Mouse (Mus musculus) ovary, postnatal 36 days (tissue): ENCODE results near the gene Bicdl2.
A peak's percentile ranks its signal among the peaks of the same experiment; 100 is the strongest.

Experiments
- DNase-seq: peaks from one replicate; pipeline ENCODE4 v3.0.0; 2022; ENCODE audit warnings: low spot score, mixed read lengths

Bicdl2 gene

GRCm38 (mm10) chr17:23674271-23674952, 14.1 kb downstream of the Bicdl2 start:
- no peak for DNase-seq

DNA sequence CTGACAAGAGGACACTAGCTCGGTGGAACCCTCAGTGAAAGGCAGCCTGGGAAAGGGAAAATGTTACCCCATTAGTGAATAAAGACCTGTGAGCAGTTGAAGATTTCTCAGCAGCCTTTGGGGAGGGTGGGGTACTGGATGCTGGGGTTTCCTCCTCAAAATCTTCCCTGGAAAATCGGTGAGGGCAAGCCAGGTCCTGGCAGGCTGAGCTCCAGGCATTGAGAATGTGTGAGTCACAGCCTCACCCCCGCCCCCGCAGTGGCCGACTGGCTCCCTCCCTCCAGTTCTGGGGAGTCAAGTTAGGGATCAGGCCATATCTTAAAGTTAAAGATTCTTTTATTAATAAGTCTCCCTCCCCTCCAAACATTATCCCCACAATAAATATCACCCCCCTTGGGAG, 14.8 kb downstream of the Bicdl2 start:
- peak; percentile 57 for DNase-seq

GRCm38 (mm10) chr17:23675564-23676281, 15.4 kb downstream of the Bicdl2 start:
- DNase-seq = peak; percentile 46

- DNase-seq = peak; percentile 40
These were observed 16.2 kb downstream of the Bicdl2 start for GRCm38 (mm10) chr17:23676473-23677031.

- peak; percentile 85 for DNase-seq
These were observed 17.0 kb downstream of the Bicdl2 start, which contains the start of gene Tnfrsf12a for GRCm38 (mm10) chr17:23677236-23677679. Tnfrsf12a (minus strand) TSS chr17:23677468.

DNA sequence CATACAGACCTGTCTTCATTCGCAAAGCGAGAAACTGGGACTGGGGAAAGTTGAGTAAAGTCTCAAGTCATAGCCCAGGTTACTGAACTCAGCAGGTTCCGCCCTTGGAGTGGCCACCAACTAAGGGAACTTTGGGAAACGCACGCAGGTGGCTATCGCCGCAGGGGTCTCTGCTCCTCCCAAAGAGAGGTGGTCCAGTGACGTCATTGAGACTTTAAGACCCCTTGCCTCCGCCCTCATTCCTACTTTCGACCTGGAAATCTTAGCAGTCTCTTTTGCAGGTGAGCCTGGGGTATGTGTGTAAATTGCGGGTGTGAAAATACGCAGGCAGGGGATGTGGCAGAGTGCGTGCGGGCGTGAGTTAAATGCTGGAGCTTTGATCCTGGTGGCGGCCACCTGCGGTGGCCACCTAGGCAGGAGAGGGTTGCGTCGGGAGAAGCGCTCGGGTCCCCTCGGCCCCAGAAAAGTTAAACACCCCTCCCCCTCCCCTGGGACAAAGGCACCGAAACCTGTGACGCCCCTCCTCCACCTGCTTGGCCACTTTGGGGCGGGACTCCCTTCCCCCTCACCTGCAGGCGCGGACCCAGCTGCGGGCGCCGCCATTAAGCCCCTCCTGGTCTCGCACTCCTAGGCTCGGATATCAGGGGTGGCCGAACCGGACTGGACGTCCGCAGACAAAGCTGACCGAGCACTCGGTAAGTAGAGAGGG, 19.0 kb downstream of the Bicdl2 start, which contains the start of gene Cldn6:
Gene Cldn6 (plus strand): TSS at position 123 of the 709 bp plus-strand sequence.
- DNase-seq = no peak

- DNase-seq = no peak
These were observed 20.0 kb downstream of the Bicdl2 start for GRCm38 (mm10) chr17:23680336-23680735.

GRCm38 (mm10) chr17:23681086-23681485, 20.8 kb downstream of the Bicdl2 start:
- no peak for DNase-seq

GRCm38 (mm10) chr17:23682092-23682491, 21.8 kb downstream of the Bicdl2 start:
- DNase-seq = no peak

- DNase-seq = no peak
These were observed 22.2 kb downstream of the Bicdl2 start for GRCm38 (mm10) chr17:23682530-23682929.

DNA sequence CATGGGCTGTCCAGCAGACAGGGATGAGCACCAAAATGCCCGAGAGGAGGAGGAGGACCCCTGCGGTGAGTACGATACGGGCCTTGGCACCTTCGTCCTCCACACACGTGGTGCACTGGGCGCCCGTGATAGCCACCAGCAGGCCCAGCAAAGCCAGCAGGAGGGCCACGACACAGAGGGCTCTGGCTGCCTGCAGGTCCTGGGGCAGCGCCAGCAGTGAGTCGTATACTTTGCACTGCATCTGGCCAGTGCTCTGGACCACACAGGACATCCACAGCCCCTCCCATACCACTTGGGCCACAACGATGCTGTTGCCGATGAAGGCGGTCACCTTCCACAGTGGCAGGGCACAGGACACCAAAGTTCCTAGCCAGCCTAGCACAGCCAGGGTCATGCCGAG, 22.9 kb downstream of the Bicdl2 start:
- no peak for DNase-seq

DNA sequence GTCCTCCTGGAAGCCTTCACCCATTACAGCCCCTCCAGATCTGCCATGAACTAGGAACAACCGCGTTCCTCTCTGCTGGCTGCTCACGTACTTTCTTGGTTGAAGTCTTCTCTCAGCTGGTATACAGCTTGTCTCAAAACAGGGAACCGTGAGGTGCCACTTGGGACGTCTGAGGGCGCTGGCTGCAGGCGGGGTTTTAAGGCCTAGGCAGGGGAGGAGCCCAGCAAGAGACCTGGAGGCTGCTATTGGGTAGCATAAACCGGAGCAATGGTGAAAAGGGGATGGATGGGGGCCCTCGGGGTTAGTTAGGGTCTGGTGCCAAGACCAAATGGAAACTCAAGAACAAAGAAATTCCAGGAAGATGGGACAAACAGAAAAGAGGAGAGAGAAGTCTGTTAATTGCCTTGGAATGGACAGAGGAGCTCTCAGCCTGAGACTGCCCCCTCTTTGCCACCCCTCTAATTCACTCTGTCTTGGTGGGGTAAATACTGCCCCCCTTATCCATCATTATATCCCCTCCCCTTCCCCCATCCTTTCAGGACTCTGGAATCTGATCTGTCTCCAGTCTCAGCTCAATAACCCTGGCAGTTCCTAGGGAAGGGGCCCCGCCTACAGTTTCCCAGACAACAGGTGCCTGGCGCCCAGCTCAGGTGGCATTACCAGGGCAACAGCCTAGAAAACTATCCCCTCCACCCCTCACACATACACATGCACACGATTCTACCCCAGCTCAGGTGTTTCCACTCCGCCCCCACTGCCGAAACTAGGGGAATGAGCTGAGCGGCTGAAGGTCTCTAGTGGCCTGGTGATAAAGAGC, 23.8 kb downstream of the Bicdl2 start, which contains the start of gene Cldn9:
Gene Cldn9 (minus strand): TSS at position 171 of the 817 bp plus-strand sequence.
- DNase-seq = no peak

DNA sequence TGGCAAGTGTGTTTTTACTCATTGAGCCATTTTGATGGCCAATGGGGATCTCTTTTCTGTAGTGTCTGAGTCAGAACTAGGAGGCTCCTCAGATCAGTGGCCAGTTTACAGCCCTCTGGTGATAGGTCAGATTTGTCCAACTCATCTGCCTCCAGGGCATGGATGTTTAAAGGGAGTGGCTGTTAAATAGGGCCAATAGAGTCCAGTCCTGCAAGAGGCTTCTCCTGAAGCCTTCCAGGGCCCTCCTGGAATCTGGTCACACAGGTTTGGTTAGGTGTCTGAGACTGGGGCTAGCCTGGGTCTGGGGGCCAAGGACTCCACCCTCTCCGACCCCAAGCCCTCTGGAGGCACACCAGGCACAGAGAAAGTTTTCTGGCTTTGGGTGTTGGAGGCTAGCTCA, 34.2 kb downstream of the Bicdl2 start:
- no peak for DNase-seq

- DNase-seq = no peak
These were observed 35.5 kb downstream of the Bicdl2 start for GRCm38 (mm10) chr17:23695801-23696200.

- DNase-seq = peak; percentile 41
These were observed 39.1 kb downstream of the Bicdl2 start for GRCm38 (mm10) chr17:23699131-23700077.

DNA sequence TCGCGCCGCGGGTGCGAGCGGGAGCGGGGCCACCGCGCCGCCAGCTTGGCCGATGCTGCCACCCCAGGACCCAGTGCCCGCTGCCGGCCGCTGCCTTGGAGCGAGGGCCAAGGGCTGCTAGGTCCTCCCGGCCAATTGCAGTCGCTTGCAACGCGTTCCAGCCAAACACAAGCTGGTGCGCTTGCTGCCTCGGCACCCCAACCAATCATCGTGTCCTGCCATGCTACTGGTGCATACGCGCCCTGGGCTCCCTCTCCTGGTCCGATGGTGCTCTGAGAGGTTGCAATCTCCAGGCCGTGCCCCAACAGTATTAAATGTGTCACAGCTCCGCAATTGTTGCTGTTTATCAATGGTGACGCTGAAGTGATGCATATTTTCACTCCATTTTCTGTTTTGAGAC, 39.8 kb downstream of the Bicdl2 start:
- peak; percentile 85 for DNase-seq

- DNase-seq = no peak
These were observed 43.0 kb downstream of the Bicdl2 start for GRCm38 (mm10) chr17:23703301-23703700.

DNA sequence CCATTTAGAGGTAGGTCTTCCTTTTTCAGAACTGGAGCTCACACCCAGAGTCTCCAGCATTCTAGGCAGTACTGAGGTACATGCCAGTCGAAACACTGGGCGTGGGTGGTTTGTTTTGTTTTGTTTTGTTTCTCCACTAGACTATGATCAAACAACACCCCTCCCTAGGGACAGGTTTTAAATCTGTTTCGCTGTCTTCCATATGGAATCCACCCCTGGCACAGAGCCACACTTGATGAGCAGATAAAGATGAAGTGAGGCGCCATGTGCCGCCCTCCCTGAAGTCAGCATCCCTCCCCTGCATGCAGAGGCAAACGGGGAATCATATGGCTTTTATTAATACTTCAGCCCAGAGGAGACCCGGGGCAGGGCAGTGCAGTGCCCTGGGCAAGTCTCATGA, 44.4 kb downstream of the Bicdl2 start:
- no peak for DNase-seq

DNA sequence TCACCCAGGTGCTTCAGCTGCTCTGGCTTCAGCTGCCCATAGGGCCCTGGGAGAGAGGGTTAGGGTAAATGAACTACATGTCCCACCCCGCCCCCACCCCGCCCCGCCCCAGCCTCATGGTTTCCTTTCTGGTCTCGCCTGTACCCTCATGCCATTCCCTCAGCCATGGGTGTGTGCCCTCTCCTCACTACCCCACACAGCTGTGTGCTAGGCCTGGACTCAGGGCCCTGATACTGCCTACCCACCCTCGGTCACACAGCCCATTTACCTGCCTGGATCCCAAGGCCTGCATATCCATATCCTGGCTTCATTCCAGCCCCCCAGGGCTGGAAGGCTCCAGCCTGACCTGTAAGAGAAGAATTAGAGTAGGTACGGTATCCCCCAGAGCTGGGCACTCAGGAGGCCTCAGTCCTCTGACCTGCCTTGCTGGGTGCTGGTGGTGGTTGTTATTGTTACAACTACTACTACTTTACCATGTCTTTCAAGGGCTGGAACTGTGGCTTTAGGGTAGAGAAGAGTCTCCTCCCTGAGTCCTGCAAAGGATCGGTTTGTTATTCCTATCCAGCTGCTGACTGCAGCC, 45.3 kb downstream of the Bicdl2 start:
- no peak for DNase-seq

DNA sequence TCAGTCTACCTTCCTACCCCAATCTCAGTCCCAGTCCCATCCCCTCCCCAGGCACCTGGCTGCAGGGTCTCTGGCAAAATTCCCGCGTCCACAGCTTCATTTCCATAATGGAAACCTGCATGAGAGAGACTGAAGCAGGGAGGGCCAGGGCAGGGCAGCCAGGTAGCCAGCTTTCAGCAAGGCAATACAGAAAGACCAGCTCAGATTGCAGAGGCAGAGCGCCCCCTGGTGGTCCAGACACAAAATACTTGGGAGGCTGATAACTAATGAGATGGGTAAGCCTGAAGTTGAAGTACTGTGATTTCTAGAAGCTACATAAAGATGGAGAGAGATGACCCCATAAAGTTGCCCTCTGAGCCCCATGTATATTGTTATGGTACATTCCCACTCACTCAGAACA, 45.9 kb downstream of the Bicdl2 start:
- peak; percentile 69 for DNase-seq
